Mouse (Mus musculus): Measurements from ENCODE around the gene Tex35. TPM values are rescaled to one million over a fixed set of nuclear protein-coding genes. Genes with fewer than 3 reads are reported as not detected.

Gene Tex35
- polyA plus RNA-seq (2011; ENCODE audit: insufficient read length, low read depth, missing spikeins), result not detected in 2 replicates

DNA sequence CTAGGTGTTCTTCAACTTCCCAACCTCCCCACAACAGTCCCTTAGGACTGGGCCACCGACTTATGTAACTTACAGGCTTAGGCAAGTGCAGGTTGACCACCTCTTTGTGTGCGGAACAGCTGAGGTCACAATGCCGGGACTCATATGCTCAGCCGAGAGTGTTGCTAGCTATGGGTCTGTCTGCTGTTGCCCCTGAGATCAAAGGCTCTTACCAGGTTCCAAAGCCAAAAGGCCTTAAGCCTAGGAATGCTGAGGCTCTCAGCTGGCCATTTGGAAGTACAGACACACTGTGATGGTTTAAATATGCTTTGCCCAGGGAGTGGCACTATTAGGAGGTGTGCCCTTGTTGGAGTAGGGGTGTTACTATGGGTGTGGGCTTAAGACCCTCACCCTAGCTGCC, at the start of gene Tex35:
Tex35 (minus strand) TSS at position 101 of the 400 bp plus-strand sequence.
- TF ChIP-seq CTCF (IDR thresholded peaks at IDR 0.05; ENCODE audit: borderline replicate concordance, insufficient read depth, low read length) (no peak), POLR2A (IDR thresholded peaks at IDR 0.05; ENCODE audit: low read depth, low read length) (no peak)
- Histone ChIP-seq H3K4me3 (ENCODE audit: insufficient read depth, low read length) (no peak within 1 kb of the TSS), H3K4me1 (ENCODE audit: control insufficient read depth, insufficient read depth, low read length) (no peaks in the 10 kb centered on the region), H3K27ac (ENCODE audit: insufficient read depth, low read length) (no peak within 1 kb of the TSS)

DNA sequence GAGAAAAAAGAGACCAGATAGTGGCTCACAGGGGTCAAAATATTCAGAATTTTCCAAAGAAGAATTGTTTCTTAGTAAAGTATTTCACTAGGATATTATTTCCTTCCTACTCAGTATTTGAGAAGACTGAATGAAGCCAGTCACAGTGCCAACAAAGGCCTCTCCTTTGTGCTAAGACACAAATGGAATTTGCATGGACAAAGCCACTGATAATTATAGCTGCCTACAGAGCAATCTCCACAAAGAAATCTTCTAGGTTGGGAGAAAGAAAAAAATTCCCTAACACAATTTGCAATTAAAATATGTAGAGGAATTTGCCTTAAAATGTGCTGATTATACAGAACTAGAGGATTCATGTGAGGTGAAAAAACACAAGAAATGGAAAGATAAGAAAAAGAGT, 45.3 kb upstream of the Tex35 start:
- Histone ChIP-seq H3K4me1 (ENCODE audit: control insufficient read depth, insufficient read depth, low read length) (no peaks in the 10 kb centered on the region), H3K27ac (ENCODE audit: insufficient read depth, low read length) (no peak overlapping the region), H3K4me3 (ENCODE audit: insufficient read depth, low read length) (no peak overlapping the region)
- TF ChIP-seq POLR2A (IDR thresholded peaks at IDR 0.05; ENCODE audit: low read depth, low read length) (no peak), CTCF (IDR thresholded peaks at IDR 0.05; ENCODE audit: borderline replicate concordance, insufficient read depth, low read length) (no peak)

- TF ChIP-seq POLR2A (IDR thresholded peaks at IDR 0.05; ENCODE audit: low read depth, low read length) (no peak), CTCF (IDR thresholded peaks at IDR 0.05; ENCODE audit: borderline replicate concordance, insufficient read depth, low read length) (no peak)
- H3K4me1 ChIP-seq (ENCODE audit: control insufficient read depth, insufficient read depth, low read length), result no peaks in the 10 kb centered on the region
- H3K4me3 ChIP-seq (ENCODE audit: insufficient read depth, low read length), result no peak overlapping the region
- no peak overlapping the region for H3K27ac ChIP-seq (ENCODE audit: insufficient read depth, low read length)
Measured at GRCm38 (mm10) chr1:157150107-157150506, 41.6 kb upstream of the Tex35 start.

- no peak overlapping the region for H3K27ac ChIP-seq (ENCODE audit: insufficient read depth, low read length)
- no peak overlapping the region for H3K4me3 ChIP-seq (ENCODE audit: insufficient read depth, low read length)
- no peak for TF ChIP-seq CTCF (IDR thresholded peaks at IDR 0.05; ENCODE audit: borderline replicate concordance, insufficient read depth, low read length)
- no peak for TF ChIP-seq POLR2A (IDR thresholded peaks at IDR 0.05; ENCODE audit: low read depth, low read length)
- no peaks in the 10 kb centered on the region for H3K4me1 ChIP-seq (ENCODE audit: control insufficient read depth, insufficient read depth, low read length)
Measured at GRCm38 (mm10) chr1:157144621-157145020, 36.1 kb upstream of the Tex35 start.

DNA sequence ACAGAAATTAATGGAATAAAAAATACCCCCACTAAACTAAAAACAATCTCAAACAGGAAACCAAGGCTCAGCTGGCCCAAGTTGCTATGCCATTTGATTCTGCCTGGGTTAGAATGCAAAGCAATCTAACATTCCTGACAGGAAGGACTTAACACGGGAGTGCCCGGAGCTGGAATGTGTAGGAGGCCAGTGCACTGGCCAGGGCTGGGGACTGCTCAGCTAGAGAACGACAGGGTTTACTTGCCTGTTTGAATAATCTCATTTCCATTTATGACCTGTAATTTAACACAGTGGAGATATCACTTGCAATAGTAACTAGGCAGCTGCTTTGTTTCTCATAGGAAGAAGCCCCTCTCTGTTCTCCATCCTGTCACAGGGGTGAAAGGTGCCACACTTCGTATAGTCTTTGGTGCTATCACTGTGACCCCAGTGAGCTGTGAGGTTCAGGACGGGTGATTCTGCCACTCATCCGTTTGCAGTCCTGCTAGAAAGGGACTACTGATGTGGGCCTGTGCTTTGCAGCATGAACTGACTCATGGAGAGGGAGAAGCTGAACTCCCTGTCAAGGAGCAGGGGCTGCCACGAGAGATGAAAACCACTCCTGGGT, 34.9 kb upstream of the Tex35 start:
- Histone ChIP-seq H3K4me1 (ENCODE audit: control insufficient read depth, insufficient read depth, low read length) (no peaks in the 10 kb centered on the region), H3K27ac (ENCODE audit: insufficient read depth, low read length) (no peak overlapping the region), H3K4me3 (ENCODE audit: insufficient read depth, low read length) (no peak overlapping the region)
- TF ChIP-seq CTCF (IDR thresholded peaks at IDR 0.05; ENCODE audit: borderline replicate concordance, insufficient read depth, low read length), result no peak

GRCm38 (mm10) chr1:157141014-157141413, 32.5 kb upstream of the Tex35 start:
- no peak overlapping the region for H3K4me3 ChIP-seq (ENCODE audit: insufficient read depth, low read length)
- no peak overlapping the region for H3K27ac ChIP-seq (ENCODE audit: insufficient read depth, low read length)
- TF ChIP-seq POLR2A (IDR thresholded peaks at IDR 0.05; ENCODE audit: low read depth, low read length), result no peak
- TF ChIP-seq CTCF (IDR thresholded peaks at IDR 0.05; ENCODE audit: borderline replicate concordance, insufficient read depth, low read length), result no peak
- H3K4me1 ChIP-seq (ENCODE audit: control insufficient read depth, insufficient read depth, low read length), result no peaks in the 10 kb centered on the region

DNA sequence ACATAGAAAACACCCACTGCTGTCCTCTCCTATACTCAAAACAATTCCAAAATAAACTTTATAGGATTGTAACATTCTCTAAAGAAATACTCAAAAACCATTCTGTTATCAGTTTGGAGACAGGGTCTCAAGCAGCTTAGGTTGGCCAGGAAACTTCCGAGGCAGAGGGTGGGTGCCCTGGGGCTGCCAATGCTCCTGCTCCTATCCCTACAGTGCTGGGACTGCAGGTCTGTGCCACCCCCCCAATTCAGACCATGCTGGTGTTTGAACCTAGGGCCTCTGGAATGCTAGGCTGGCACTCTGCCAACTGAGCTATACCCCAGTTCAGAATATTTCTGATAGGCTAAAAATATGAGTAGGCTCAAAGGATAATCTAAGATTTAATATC, 29.4 kb upstream of the Tex35 start:
- TF ChIP-seq POLR2A (IDR thresholded peaks at IDR 0.05; ENCODE audit: low read depth, low read length), result no peak
- H3K27ac ChIP-seq (ENCODE audit: insufficient read depth, low read length), result no peak overlapping the region
- no peaks in the 10 kb centered on the region for H3K4me1 ChIP-seq (ENCODE audit: control insufficient read depth, insufficient read depth, low read length)
- H3K4me3 ChIP-seq (ENCODE audit: insufficient read depth, low read length), result no peak overlapping the region

DNA sequence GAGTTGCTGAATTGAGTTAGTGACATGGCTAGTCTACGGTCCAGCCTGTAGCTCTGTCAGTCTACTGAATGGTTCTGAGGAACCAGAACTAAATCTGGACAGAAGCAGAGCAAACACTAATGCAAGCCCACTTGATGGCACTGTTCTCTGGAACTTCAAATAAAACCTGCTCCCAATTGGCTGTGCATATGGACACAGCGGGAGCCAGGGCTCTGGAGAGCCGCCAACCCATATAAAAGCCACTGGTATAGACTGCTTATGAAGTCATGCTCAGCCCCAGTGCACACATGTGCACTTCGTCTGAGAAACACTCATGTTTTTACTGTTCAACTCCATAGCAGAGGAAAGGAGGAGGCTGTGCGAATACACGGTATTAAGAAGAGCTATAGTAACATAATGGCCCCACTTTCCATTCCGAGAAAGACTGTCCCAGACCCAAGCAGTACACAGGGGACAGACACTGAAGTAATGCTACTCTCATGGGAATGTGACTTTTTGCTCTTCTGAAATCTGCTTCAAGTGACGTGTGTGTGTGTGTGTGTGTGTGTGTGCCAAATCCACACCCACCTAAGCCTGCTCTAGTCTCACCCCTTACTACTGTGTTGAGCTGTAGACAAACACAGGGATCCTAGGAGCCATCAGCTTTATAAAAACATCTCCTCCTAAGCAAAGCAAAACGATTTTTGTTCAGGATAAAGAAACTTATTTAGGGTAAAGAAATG, 28.8 kb upstream of the Tex35 start:
- no peak overlapping the region for H3K27ac ChIP-seq (ENCODE audit: insufficient read depth, low read length)
- H3K4me1 ChIP-seq (ENCODE audit: control insufficient read depth, insufficient read depth, low read length), result no peaks in the 10 kb centered on the region
- no peak overlapping the region for H3K4me3 ChIP-seq (ENCODE audit: insufficient read depth, low read length)
- TF ChIP-seq POLR2A (IDR thresholded peaks at IDR 0.05; ENCODE audit: low read depth, low read length), result no peak
- TF ChIP-seq CTCF (IDR thresholded peaks at IDR 0.05; ENCODE audit: borderline replicate concordance, insufficient read depth, low read length), result no peak

GRCm38 (mm10) chr1:157128219-157128618, 19.7 kb upstream of the Tex35 start:
- TF ChIP-seq CTCF (IDR thresholded peaks at IDR 0.05; ENCODE audit: borderline replicate concordance, insufficient read depth, low read length), result no peak
- TF ChIP-seq POLR2A (IDR thresholded peaks at IDR 0.05; ENCODE audit: low read depth, low read length), result no peak
- H3K27ac ChIP-seq (ENCODE audit: insufficient read depth, low read length), result no peak overlapping the region
- no peak overlapping the region for H3K4me3 ChIP-seq (ENCODE audit: insufficient read depth, low read length)
- H3K4me1 ChIP-seq (ENCODE audit: control insufficient read depth, insufficient read depth, low read length), result no peaks in the 10 kb centered on the region

GRCm38 (mm10) chr1:157123836-157124235, 15.4 kb upstream of the Tex35 start:
- H3K27ac ChIP-seq (ENCODE audit: insufficient read depth, low read length), result no peak overlapping the region
- TF ChIP-seq POLR2A (IDR thresholded peaks at IDR 0.05; ENCODE audit: low read depth, low read length) (no peak), CTCF (IDR thresholded peaks at IDR 0.05; ENCODE audit: borderline replicate concordance, insufficient read depth, low read length) (no peak)
- H3K4me1 ChIP-seq (ENCODE audit: control insufficient read depth, insufficient read depth, low read length), result no peaks in the 10 kb centered on the region
- no peak overlapping the region for H3K4me3 ChIP-seq (ENCODE audit: insufficient read depth, low read length)

All from embryonic fibroblast, embryonic 13.5 days (primary cell).